Mouse (Mus musculus) heart, postnatal 0 days (tissue): ENCODE data around the gene Epo.

ENCODE experiments used
- CTCF ChIP-seq: IDR thresholded peaks from 2 replicates; pipeline ENCODE4 v1.5.1; 2016; ENCODE audit warnings: antibody characterized with exemption, control low read depth, low read depth
- EP300 ChIP-seq: IDR thresholded peaks from 2 replicates; pipeline ENCODE4 v1.6.1; 2016; ENCODE audit warnings: antibody characterized with exemption, low read depth

GRCm38 (mm10) chr5:137481897-137482296 lies 51.1 kb downstream of the Epo start:
- no peak for TF ChIP-seq CTCF
- no peak for TF ChIP-seq EP300
